Mouse (Mus musculus) granulocyte monocyte progenitor cell, adult 5-6 weeks (primary cell): ENCODE measurements around the gene Opcml. TPM values are rescaled to one million over a fixed set of nuclear protein-coding genes. Genes with fewer than 3 reads are reported as not detected.

Source experiments
- ATAC-seq: replicated peaks from 2 replicates; pipeline ENCODE4 v1.8.0; 2016; ENCODE audit warnings: mild to moderate bottlenecking, moderate TSS enrichment, inconsistent platforms; ENCODE audit not compliant: poor library complexity, severe bottlenecking
- total RNA-seq, 2 experiments: library from RNA; stranded (forward) in 1 of 2; stranded (reverse) in 1 of 2; fragments of 200-712, 200-1000 nt in 1 of 2; fragments of >200 nt in 1 of 2; fragmentation: Nextera tagmentation in 1 of 2; gene quantifications; 2 replicates each; pipeline ENCODE4 v1.2.3; 2014 to 2017

Gene Opcml
- total RNA-seq (2014; fragmentation: Nextera tagmentation) (not detected in 2 replicates), total RNA-seq (2017) (not detected in 2 replicates)

DNA sequence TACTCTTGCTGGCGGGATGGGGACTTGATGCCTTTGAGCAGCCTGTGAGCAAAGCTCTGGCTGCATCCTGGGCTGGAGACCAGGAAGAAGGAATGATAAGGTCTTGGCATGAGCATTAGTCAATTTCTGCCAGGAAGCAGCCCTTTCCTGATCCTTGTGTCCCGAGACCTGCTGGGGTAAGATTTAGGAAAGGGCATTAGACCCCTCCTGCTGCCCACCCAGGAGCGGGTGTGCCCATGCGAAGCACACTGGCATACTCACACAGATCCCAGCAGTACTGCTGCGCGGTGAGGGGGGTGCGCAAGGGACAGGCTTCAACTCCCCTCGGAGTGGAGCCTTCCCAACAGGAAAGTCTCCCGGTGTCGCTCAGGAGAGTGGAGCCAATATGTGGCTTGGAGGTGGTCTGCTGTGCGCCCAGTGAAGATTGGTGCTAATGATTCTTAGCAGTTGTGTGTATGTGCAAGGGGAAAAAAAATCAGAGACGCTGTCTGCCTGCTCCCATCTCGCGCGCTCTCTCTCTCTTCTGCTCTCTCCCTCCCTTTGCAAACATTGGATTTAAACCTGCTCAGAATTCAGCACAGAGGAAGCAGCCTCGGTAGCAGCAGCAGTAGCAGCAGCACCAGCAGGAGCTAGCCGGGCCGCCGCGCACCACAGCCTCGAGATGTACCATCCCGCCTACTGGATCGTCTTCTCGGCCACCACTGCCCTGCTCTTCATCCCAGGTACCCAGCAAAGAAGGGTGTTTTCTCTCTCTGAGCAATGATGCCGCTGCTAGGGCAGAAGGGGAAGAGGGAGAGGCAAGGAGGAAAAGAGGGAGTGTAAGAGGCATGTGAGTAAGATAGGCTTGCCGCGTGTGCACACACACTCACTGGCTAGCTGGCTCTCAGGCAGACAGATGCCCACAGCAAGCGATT, at the start of gene Opcml:
Gene Opcml, plus strand, starts transcription at position 51 of the 914 bp plus-strand sequence.
- no peak for ATAC-seq

DNA sequence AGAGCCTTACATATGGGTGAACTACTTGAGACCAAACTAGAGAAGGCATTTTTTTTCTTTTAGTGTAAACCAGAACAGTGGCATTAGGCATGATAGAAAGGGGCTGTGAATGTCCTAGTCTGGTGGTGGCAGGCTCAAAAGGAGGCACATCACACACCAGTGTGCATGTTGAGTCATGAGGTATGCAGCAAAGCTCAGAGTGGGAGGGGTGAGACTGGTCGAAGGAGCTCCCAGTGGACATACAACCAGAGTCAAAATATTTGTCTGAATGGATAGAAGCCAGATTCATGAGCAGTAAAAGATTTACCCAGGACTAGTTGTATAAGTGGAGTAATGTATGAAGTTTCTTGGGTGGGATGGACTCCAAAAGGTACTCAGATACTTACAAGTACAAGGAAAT, 31.9 kb upstream of the Opcml start:
- no peak for ATAC-seq

DNA sequence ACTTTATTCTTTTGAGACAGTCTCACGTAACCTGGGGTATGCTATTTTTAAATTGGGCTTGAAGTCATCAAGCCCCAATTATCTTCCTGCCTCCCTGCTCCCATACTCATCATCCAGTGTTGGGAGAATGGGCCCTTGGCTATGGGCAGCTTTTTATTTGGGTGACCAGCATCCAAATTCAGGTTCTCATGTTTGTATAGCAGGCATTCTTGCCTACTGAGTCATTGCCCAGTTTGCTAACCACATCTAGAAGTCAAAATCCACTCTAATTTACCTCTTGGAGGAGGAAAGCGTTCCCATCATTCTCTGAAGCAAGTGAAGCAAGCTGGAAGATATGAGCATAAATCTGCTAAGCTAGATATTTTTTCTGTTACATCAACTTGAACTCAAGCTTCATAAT, 29.4 kb upstream of the Opcml start:
- no peak for ATAC-seq

DNA sequence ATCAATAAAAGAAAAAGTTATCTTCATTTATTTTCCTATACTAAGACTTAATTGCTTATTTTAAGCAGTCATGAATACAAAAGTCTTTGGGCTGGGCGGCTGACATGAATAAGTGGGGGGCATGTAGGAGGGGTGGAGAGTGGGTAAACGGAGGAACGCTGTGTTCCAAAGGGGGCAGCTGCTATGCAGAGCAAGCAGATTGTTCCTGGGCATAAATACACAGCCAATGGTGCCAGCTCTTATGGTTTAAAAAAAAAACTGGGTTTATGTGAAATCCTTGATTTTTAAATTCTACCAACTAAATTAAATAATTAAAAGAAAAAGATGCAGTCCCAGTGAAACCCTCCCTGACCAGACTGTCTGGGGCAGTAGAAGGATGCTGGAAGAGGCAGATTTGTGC, 24.1 kb upstream of the Opcml start:
- no peak for ATAC-seq

DNA sequence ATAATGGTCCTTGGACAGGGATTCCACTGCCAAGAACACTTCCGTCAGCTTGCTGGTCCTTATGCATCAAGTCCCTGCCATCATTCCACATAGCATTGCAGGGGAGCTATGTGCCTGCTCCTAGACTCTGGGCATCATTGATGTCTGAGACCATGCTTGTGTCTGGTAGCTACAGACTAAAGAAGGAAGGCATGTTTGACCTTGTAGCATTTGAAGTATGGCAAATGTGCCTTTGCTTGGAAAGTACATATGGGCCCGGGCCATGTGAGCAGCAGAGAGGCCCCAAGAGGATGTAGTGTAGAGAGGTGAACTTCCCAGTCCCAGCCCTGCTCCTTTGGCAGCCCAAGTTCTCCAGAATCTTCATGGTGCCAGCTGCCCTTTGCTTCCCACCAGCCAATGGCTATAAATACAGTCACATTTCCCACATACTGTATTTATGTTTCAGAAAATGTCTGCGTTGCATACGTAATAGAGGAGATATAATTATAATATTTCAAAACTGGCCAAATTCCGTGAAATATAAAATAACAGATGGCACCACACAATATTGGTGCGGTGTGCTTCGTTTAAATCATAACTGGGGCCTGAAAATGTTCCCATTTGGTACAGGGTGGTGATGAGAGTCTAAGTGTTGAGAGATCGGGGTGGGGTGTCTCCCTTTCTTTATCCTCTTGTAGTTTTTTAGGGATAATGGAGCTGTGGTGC, 23.2 kb upstream of the Opcml start:
- ATAC-seq: no peak

DNA sequence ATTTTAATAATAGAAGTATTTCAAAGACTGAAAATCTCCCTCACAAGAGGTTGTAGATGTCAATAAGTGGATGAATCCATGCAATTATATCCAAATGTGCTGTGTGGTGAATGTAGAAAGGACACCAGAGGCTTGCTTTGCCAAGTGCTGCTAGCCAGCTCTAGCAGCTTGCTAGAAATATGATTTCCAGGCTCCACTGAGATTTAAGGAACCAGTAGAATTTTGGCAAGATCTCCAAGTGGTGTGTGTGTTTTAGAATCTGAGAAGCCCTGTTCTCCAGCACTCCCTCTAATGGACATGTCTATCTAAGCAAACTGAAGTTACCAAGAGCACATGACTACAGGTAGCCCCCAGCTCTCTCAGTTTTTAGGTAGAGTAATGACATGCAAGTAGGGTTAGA, 21.8 kb upstream of the Opcml start:
- ATAC-seq: no peak

DNA sequence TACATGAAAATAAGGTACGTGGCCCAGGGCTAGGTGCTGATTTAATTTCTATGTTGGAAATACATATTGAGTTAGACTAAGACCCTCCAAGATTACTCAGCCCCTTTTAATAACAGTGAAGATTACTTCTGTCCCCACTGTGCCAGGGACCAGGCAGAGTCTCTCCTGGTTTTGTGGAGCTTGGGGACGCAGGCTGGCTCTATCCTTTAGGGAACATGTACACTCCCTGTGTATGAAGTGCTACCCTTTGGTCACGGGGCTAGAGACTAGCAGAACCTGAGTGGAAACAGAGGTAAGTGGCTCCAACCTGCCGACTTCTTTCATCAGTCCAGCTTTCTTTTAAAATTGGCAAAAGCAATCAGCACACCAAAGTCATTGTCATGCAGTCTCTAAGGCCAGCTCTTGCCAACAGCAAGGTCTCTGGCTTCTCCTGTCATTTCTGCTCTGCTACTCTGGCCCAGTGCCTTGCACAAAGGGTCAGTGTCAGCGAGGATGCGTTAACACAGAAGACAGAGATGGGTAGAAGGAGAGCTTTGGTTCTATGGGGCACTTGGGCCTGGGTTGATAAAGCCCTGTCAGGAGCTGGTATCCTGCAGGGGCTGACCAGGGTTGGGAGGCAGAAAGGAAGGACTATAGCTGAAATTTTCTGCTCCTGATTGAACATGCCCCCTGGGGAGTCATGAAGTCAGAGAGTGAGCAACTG, 9.1 kb upstream of the Opcml start:
- no peak for ATAC-seq

DNA sequence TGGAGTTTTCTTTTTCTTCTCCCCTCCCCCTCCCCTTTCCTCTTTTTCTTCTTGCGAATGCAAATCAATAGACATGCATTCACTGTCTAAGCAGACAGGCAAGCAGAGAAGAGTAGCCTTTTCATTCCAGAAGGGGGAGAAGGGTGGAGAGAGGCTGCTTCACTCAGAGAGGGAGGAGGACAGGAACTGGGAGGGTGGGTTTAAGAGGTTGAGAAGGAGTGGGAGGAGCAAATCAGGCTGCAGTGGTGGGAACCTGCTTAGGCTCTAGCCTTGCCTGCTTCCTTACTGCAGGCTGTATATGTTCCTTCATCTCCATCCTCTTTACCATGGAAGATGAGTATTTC, 8.6 kb upstream of the Opcml start:
- ATAC-seq: no peak

DNA sequence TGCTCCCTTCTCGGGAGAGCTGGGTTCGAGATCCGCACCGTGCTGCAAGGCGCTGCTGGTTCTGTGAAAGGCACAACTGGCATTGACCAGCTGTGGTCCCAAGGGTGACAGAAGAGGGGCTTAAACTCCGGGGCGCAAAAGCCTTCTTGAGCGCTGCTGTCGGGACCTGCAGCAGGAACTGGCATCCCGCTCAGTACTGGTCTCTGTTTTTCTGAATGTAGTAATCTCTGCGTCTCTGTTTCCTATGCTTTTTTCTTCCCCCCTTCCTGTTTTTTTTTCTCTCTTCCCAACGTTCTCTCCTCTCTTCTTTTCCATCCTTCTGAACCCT, 1.0 kb downstream of the Opcml start:
- ATAC-seq: no peak

GRCm38 (mm10) chr9:27792226-27792625, 1.7 kb downstream of the Opcml start:
- ATAC-seq: no peak

DNA sequence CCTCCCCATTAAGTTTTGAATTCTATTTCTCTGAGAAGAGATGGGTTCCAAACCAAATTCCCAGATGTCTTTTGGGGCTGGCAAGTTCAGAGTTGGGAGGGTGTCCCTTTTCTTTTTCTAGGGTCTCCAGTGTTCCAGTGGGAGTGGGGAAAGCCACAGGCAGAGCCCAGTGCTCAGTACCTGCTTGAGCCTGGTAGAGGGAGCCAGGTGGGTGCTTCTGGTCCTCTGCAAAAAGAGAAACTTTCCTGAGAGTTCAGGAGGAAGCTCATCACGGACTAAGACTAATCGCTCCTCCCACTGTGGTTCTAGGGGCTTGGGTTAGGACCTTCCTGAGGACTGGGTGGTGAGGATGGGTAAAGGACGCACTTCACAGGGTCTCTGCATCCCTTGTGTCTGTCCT, 2.4 kb downstream of the Opcml start:
- ATAC-seq: no peak

GRCm38 (mm10) chr9:27796535-27796934, 6.0 kb downstream of the Opcml start:
- ATAC-seq: no peak

- no peak for ATAC-seq
Observed at GRCm38 (mm10) chr9:27800992-27801391, 10.4 kb downstream of the Opcml start.

DNA sequence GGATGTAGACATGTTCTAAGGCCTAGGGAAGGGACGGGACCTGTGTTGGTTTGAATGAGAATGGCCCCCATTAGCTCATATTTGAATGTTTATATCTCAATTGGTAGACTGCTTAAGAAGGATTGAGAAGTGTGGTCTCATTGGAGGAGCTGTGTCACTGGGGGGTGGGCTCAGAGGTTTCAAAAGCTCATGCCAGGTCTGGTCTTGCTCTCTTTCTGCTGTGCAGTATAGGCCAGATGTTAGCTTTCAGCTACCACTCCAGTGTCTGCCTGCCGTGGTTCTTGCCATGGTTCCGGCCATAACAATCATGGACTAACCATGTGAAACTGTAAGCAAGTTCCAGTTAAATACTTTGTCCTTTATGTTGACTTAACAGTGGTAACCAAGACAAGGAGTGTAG, 11.2 kb downstream of the Opcml start:
- no peak for ATAC-seq

DNA sequence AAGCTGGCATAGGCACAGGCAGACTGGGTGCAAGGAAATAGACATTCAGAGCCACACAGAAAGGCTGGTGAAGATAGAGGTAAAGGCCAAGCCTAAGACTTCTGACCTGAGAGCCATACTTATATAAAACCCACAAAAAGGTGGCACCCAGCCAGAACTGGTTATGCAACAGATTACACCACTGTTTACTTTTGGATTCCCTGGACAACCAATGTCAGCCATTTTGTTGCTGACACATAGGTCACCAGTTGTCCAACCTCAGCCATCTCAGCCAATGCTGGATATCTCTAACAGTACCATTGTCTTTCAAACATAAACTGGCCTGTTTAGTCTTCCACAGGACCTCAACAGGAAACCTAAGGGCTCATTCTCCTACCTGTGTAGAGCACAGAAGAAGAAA, 11.8 kb downstream of the Opcml start:
- ATAC-seq: no peak

GRCm38 (mm10) chr9:27804461-27804860, 13.9 kb downstream of the Opcml start:
- ATAC-seq: no peak

DNA sequence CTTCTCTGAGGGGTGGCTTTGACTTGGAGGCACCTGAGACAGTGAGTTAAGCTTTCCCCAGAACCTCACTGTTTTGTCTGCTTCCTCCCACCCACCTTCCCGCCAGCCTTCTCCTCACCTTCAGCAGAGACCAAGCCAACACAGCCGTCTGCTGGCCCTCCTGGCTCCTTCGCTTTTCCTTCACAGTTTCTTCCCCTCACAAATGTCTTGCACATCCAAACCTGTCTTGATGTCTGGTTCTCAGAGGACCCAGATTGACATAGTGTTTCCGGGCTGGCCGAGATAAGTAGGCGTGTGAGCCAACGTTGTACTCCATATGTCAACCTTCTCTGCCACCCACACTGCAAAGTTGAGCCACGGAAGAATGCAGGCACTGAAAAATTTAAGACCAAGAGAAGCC, 19.2 kb downstream of the Opcml start:
- no peak for ATAC-seq

DNA sequence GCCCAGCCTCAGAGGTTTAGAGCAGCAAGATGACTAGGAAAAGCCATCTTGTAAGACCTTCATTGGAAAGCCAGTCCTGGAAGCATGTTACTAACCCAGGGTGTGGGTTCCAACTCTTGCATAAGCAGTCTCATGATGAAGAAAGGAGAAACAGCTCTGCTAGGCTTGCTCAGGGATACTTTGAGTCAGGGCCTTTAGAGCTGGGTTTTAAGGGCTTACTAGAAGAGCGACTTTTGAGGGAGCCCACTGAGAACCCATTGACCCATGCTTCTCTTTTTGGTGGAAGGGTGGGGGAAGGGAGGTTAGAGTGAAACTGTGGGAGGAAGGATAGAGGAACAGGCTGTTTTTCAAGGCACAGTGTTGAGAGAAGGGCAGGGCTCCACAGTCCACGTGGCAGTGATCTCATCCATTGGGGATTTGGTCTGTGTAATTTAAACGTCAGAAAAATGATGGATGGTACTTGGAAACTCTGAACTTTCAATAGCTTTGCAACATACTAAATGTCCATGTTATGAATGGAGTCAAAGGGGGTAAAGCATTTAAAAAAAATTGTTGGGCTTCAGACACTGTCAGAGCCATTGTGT, 22.7 kb downstream of the Opcml start:
- ATAC-seq: no peak

GRCm38 (mm10) chr9:27814161-27814560, 23.6 kb downstream of the Opcml start:
- no peak for ATAC-seq

DNA sequence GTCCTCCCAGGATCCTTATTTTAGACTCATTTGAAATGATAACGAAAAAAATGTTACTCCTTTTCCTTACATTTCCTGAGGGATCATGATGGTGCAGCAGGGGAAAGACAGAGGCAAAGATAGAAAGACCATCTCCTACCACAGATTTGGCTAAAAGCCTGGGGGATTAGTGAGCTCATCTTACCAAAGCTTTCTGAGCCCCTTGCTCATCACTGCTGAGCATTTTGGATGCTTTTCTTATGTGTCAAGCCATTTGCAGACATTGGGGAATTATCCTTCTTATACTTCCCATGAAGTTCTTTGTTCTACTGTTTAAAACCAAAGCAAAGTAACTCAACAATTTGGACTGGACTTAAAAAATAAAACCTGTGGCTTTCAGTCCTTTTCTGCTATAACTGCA, 30.6 kb downstream of the Opcml start:
- no peak for ATAC-seq

DNA sequence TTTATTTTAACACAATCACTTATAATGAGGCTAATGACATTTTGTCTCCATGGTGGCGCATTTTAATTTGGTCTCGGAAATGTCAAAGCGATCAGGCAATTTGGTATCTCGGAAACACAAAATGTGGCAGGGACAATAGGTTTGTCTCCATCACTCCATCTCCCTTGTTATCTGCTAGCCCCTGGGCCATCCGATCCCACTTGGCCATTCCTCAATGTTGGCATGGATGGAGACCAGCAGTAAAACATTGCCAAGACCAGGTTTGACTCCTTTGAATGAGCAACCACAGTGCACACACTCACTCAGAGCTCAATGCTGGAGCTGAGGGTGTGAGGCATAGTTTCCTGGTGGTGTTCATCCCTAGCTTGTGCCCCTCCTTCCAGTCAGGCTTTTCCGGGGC, 32.1 kb downstream of the Opcml start:
- no peak for ATAC-seq
